Mouse (Mus musculus): Measurements from ENCODE around the gene Wnk4. TPM values are rescaled to one million over a fixed set of nuclear protein-coding genes. Genes with fewer than 3 reads are reported as not detected.
A peak's percentile ranks its signal among the peaks of the same experiment; 100 is the strongest.

Wnk4 gene
- polyA plus RNA-seq, 1 experiment from 2014 or later, result 14.4 TPM

- Histone ChIP-seq H3K9me3 (ENCODE audit: control insufficient read depth, low read length) (no peaks in the 10 kb centered on the region), H3K4me3 (ENCODE audit: low read depth, low read length) (no peak overlapping the region), H3K36me3 (ENCODE audit: control insufficient read depth, insufficient read depth, low read length) (no peaks in the 10 kb centered on the region), H3K4me1 (replicated peaks; ENCODE audit: control insufficient read depth, insufficient read depth, low read length) (peaks cover 26% of the 10 kb centered on the region), H3K27me3 (replicated peaks; ENCODE audit: control insufficient read depth, insufficient read depth, low read length) (no peaks in the 10 kb centered on the region), H3K4me2 (ENCODE audit: low read length) (no peak overlapping the region), H3K27ac (ENCODE audit: low read depth) (no peak overlapping the region), H3K9ac (ENCODE audit: low read length) (no peak overlapping the region)
- DNase-seq (ENCODE audit: low spot score) (no peak), ATAC-seq (replicated peaks; ENCODE audit: low FRiP score, low TSS enrichment, low read depth) (no peak)
These were observed 24.9 kb upstream of the Wnk4 start for GRCm38 (mm10) chr11:101235429-101235828.

- no peak for ATAC-seq (replicated peaks; ENCODE audit: low FRiP score, low TSS enrichment, low read depth)
- no peak overlapping the region for H3K9ac ChIP-seq (ENCODE audit: low read length)
- H3K36me3 ChIP-seq (ENCODE audit: control insufficient read depth, insufficient read depth, low read length), result no peaks in the 10 kb centered on the region
- H3K4me3 ChIP-seq (ENCODE audit: low read depth, low read length), result no peak overlapping the region
- no peak overlapping the region for H3K27ac ChIP-seq (ENCODE audit: low read depth)
- no peaks in the 10 kb centered on the region for H3K27me3 ChIP-seq (replicated peaks; ENCODE audit: control insufficient read depth, insufficient read depth, low read length)
- no peak for DNase-seq (ENCODE audit: low spot score)
- peaks cover 12% of the 10 kb centered on the region for H3K4me1 ChIP-seq (replicated peaks; ENCODE audit: control insufficient read depth, insufficient read depth, low read length)
- H3K4me2 ChIP-seq (ENCODE audit: low read length), result no peak overlapping the region
- WGBS, result 94% methylated on average over 5 of the region's 5 CpGs
- H3K9me3 ChIP-seq (ENCODE audit: control insufficient read depth, low read length), result no peaks in the 10 kb centered on the region
These were observed 23.6 kb upstream of the Wnk4 start for GRCm38 (mm10) chr11:101236782-101237181.

- Histone ChIP-seq H3K36me3 (ENCODE audit: control insufficient read depth, insufficient read depth, low read length) (no peaks in the 10 kb centered on the region), H3K9ac (ENCODE audit: low read length) (no peak overlapping the region), H3K4me3 (ENCODE audit: low read depth, low read length) (no peak overlapping the region), H3K9me3 (ENCODE audit: control insufficient read depth, low read length) (no peaks in the 10 kb centered on the region), H3K4me2 (ENCODE audit: low read length) (peak overlapping the region; percentile 18; the same call in 1 of the 2 replicates), H3K27me3 (replicated peaks; ENCODE audit: control insufficient read depth, insufficient read depth, low read length) (no peaks in the 10 kb centered on the region), H3K4me1 (replicated peaks; ENCODE audit: control insufficient read depth, insufficient read depth, low read length) (peaks cover 4% of the 10 kb centered on the region; the same call in 1 of the 2 replicates), H3K27ac (ENCODE audit: low read depth) (peak overlapping the region; percentile 79)
- ATAC-seq (replicated peaks; ENCODE audit: low FRiP score, low TSS enrichment, low read depth), result peak; percentile 68; the same call in 1 of the 2 replicates
- no peak for DNase-seq (ENCODE audit: low spot score)
- 28% methylated on average over 5 of the region's 5 CpGs for WGBS
These were observed 22.2 kb upstream of the Wnk4 start for GRCm38 (mm10) chr11:101238071-101238647.

- WGBS, result 31% methylated on average over 4 of the region's 4 CpGs
- 0 out of 2 replicates have a peak, but pooled peaks cover 4% of the 10 kb centered on the region for H3K27me3 ChIP-seq (replicated peaks; ENCODE audit: control insufficient read depth, insufficient read depth, low read length)
These were observed 15.3 kb upstream of the Wnk4 start for GRCm38 (mm10) chr11:101245071-101245470.

DNA sequence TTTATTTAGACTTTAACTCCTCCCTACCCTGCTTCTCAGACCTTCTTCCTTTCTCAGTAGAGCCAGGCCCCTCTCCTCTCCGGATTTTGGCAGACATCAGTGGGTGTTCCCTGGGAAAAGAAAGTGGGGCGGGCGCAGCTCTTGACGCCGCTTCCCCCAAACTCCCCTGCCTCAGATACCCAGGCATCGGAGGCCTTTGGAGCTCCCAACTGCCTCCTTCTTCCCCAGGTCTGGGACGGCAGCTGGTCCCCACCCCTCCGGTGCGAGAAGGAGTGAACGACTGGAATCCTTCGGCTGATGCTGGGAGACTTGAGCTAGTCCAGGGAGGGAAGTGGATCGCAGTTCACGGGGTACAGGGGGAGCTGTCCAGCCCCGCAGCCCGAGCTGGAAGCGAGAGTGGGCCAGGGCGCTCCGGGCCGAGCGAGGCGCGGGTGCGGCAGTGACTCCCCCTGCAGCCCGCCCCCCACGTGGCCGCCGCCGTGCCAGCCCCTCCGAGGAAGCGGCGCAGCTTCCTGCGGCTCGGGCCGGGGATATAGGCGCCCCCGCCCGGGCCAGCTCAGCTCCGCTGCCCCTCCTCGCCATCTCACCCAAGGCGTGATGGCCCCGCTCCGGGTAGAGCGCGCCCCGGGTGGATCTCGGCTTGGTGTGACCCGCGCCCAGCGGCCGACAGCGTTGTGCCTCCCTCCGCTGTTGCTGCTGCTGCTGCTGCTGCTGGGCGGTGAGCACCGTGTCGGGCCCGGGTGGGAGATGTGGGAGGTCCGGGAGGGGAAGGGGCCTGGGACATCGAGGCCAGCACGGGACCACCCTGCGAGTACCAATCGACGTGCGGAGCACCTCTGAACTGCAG is 14.3 kb upstream of the Wnk4 start, which contains the start of gene Ramp2:
TSS of gene Ramp2 (plus strand) at position 174 of the 847 bp plus-strand sequence.
- H3K9ac ChIP-seq (ENCODE audit: low read length), result peak within 1 kb of the TSS; percentile 62
- peak within 1 kb of the TSS; percentile 52 for H3K4me3 ChIP-seq (ENCODE audit: low read depth, low read length)
- H3K9me3 ChIP-seq (ENCODE audit: control insufficient read depth, low read length), result no peaks in the 10 kb centered on the region
- H3K27ac ChIP-seq (ENCODE audit: low read depth), result peak within 1 kb of the TSS; percentile 84
- DNase-seq (ENCODE audit: low spot score), result peak; percentile 80
- peak; percentile 73 for ATAC-seq (replicated peaks; ENCODE audit: low FRiP score, low TSS enrichment, low read depth)
- 0 out of 2 replicates have a peak, but pooled peaks cover 4% of the 10 kb centered on the region for H3K27me3 ChIP-seq (replicated peaks; ENCODE audit: control insufficient read depth, insufficient read depth, low read length)
- H3K36me3 ChIP-seq (ENCODE audit: control insufficient read depth, insufficient read depth, low read length), result no peaks in the 10 kb centered on the region
- peak within 1 kb of the TSS; percentile 62 for H3K4me2 ChIP-seq (ENCODE audit: low read length)
- H3K4me1 ChIP-seq (replicated peaks; ENCODE audit: control insufficient read depth, insufficient read depth, low read length), result peaks cover 20% of the 10 kb centered on the region
- 1% methylated on average over 59 of the region's 63 CpGs for WGBS

More at GRCm38 (mm10) chr11:101245071-101245470, 15.3 kb upstream of the Wnk4 start:
- Histone ChIP-seq H3K36me3 (ENCODE audit: control insufficient read depth, insufficient read depth, low read length) (no peaks in the 10 kb centered on the region), H3K4me2 (ENCODE audit: low read length) (peak overlapping the region; percentile 62; the same call in 1 of the 2 replicates), H3K4me1 (replicated peaks; ENCODE audit: control insufficient read depth, insufficient read depth, low read length) (peaks cover 20% of the 10 kb centered on the region), H3K9me3 (ENCODE audit: control insufficient read depth, low read length) (no peaks in the 10 kb centered on the region), H3K9ac (ENCODE audit: low read length) (no peak overlapping the region), H3K4me3 (ENCODE audit: low read depth, low read length) (no peak overlapping the region), H3K27ac (ENCODE audit: low read depth) (peak overlapping the region; percentile 84; the same call in 1 of the 2 replicates)
- no peak for DNase-seq (ENCODE audit: low spot score)
- ATAC-seq (replicated peaks; ENCODE audit: low FRiP score, low TSS enrichment, low read depth), result no peak

DNA sequence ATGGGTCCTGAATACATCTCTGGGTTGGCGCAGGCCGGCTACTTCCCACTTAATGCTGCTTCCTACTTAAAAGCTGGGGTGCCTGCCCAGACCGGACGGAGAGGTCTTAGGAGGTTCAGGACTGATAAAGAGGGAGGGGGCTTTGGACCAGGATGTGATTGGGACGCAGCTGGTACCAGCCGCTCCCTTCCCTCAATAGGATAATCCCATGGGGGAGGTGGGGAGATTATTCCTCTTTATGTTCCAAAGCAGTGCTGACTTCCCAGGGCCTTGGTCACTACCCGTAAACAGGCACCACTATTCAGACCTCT is 13.7 kb upstream of the Wnk4 start:
- Histone ChIP-seq H3K9me3 (ENCODE audit: control insufficient read depth, low read length) (no peaks in the 10 kb centered on the region), H3K4me1 (replicated peaks; ENCODE audit: control insufficient read depth, insufficient read depth, low read length) (peaks cover 20% of the 10 kb centered on the region), H3K36me3 (ENCODE audit: control insufficient read depth, insufficient read depth, low read length) (no peaks in the 10 kb centered on the region), H3K27ac (ENCODE audit: low read depth) (peak overlapping the region; percentile 84), H3K4me2 (ENCODE audit: low read length) (peak overlapping the region; percentile 62), H3K4me3 (ENCODE audit: low read depth, low read length) (peak overlapping the region; percentile 52), H3K27me3 (replicated peaks; ENCODE audit: control insufficient read depth, insufficient read depth, low read length) (0 out of 2 replicates have a peak, but pooled peaks cover 4% of the 10 kb centered on the region), H3K9ac (ENCODE audit: low read length) (peak overlapping the region; percentile 62)
- DNase-seq (ENCODE audit: low spot score), result no peak
- ATAC-seq (replicated peaks; ENCODE audit: low FRiP score, low TSS enrichment, low read depth), result no peak; the same call in 1 of the 2 replicates
- 14% methylated on average over 7 of the region's 7 CpGs for WGBS

- Histone ChIP-seq H3K36me3 (ENCODE audit: control insufficient read depth, insufficient read depth, low read length) (no peaks in the 10 kb centered on the region), H3K27ac (ENCODE audit: low read depth) (0 out of 2 replicates have a peak overlapping the region, but pooled peaks have one; percentile 29), H3K9ac (ENCODE audit: low read length) (no peak overlapping the region), H3K4me1 (replicated peaks; ENCODE audit: control insufficient read depth, insufficient read depth, low read length) (peaks cover 24% of the 10 kb centered on the region), H3K27me3 (replicated peaks; ENCODE audit: control insufficient read depth, insufficient read depth, low read length) (0 out of 2 replicates have a peak, but pooled peaks cover 4% of the 10 kb centered on the region), H3K4me3 (ENCODE audit: low read depth, low read length) (0 out of 2 replicates have a peak overlapping the region, but pooled peaks have one; percentile 52), H3K4me2 (ENCODE audit: low read length) (peak overlapping the region; percentile 62), H3K9me3 (ENCODE audit: control insufficient read depth, low read length) (no peaks in the 10 kb centered on the region)
- whole genome bisulfite sequencing, result 79% methylated on average over 6 of the region's 6 CpGs
- DNase-seq (ENCODE audit: low spot score) (no peak), ATAC-seq (replicated peaks; ENCODE audit: low FRiP score, low TSS enrichment, low read depth) (no peak)
These were observed 12.8 kb upstream of the Wnk4 start for GRCm38 (mm10) chr11:101247521-101248030.

GRCm38 (mm10) chr11:101248258-101248994 is 11.9 kb upstream of the Wnk4 start:
- ATAC-seq (replicated peaks; ENCODE audit: low FRiP score, low TSS enrichment, low read depth) (no peak), DNase-seq (ENCODE audit: low spot score) (no peak)
- Histone ChIP-seq H3K4me3 (ENCODE audit: low read depth, low read length) (no peak overlapping the region), H3K4me2 (ENCODE audit: low read length) (peak overlapping the region; percentile 1; the same call in 1 of the 2 replicates), H3K4me1 (replicated peaks; ENCODE audit: control insufficient read depth, insufficient read depth, low read length) (peaks cover 29% of the 10 kb centered on the region), H3K9me3 (ENCODE audit: control insufficient read depth, low read length) (no peaks in the 10 kb centered on the region), H3K27ac (ENCODE audit: low read depth) (peak overlapping the region; percentile 33; the same call in 1 of the 2 replicates), H3K27me3 (replicated peaks; ENCODE audit: control insufficient read depth, insufficient read depth, low read length) (0 out of 2 replicates have a peak, but pooled peaks cover 4% of the 10 kb centered on the region), H3K36me3 (ENCODE audit: control insufficient read depth, insufficient read depth, low read length) (no peaks in the 10 kb centered on the region), H3K9ac (ENCODE audit: low read length) (no peak overlapping the region)
- WGBS, result 32% methylated on average over 14 of the region's 14 CpGs

Measured in intestine, embryonic 14.5 days (tissue).